Mouse (Mus musculus) cerebellum, adult 2 months (tissue): ENCODE measurements around the gene Orm2. TPM values are rescaled to one million over a fixed set of nuclear protein-coding genes. Genes with fewer than 3 reads are reported as not detected.

Source experiments
- DNase-seq, 2 experiments: peaks; one replicate each; pipeline ENCODE4 v3.0.0; 2021
- H3K27ac ChIP-seq: fragments of 200-500 bp; 2 replicates; pipeline ENCODE4 v1.5.1; 2012; ENCODE audit warnings: low read length, control low read depth, inconsistent platforms; ENCODE audit not compliant: insufficient read depth
- H3K27me3 ChIP-seq: fragments of 200-500 bp; 2 replicates; pipeline ENCODE4 v1.6.1; 2012; ENCODE audit warnings: inconsistent platforms, mild to moderate bottlenecking, low read length, moderate library complexity; ENCODE audit not compliant: control insufficient read depth, insufficient read depth
- H3K4me1 ChIP-seq: fragments of 200-500 bp; 2 replicates; pipeline ENCODE4 v1.6.1; 2011; ENCODE audit warnings: low read length; ENCODE audit not compliant: control insufficient read depth, insufficient read depth
- H3K4me3 ChIP-seq: fragments of 200-500 bp; replicated peaks from 2 replicates; pipeline ENCODE3; 2011; ENCODE audit warnings: mild to moderate bottlenecking, low read depth, low read length, control low read depth; ENCODE audit not compliant: insufficient read depth
- CTCF ChIP-seq: fragments of 200-500 bp; IDR thresholded peaks from 2 replicates; pipeline ENCODE4 v1.5.1; 2011; ENCODE audit warnings: low read depth, mild to moderate bottlenecking, control low read depth, low read length, moderate library complexity, borderline replicate concordance; ENCODE audit not compliant: insufficient read depth
- POLR2A ChIP-seq: fragments of 200-500 bp; IDR thresholded peaks from 2 replicates; pipeline ENCODE4 v1.6.1; 2011; ENCODE audit warnings: low read length, control low read depth, borderline replicate concordance; ENCODE audit not compliant: insufficient read depth
- WGBS: fragments of 180-500 bp; shearing (Covaris S2); methylation state at CpG from one replicate; pipeline ENCODE4 v1.1.7; 2018; 5-methylcytosine and 5-hydroxymethylcytosine counted together
- polyA plus RNA-seq: library from polyadenylated mRNA; depleted of rRNA; stranded (reverse); fragments of >200 nt; gene quantifications from 2 replicates; pipeline ENCODE4 v1.2.3, GENCODE M21; 2012

The Orm2 gene
- polyA plus RNA-seq, 1 experiment = not detected

DNA sequence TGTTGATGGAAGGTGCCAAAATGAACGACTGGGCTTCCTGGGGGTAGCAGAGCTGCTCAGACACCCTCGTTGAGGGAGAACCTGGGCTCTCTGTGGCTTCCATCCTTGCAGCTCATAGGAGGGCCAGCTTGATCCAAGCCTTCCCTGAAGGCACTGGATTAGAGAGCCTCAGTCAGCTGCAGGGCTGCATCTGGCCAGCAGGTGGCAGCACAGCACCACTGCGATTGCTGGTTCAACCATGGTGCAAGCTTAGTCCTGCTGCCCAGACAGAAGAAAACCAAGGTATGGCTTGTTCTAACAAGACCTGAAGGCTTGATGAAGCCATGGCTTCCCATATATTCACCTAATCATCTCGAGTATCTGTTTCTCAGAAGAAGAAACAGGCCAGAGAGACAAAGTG lies 6.3 kb downstream of the Orm2 start:
- no peaks in the 10 kb centered on the region for H3K27me3 ChIP-seq
- WGBS = 11% methylated on average over 4 of the region's 4 CpGs
- H3K4me1 ChIP-seq = no peaks in the 10 kb centered on the region
- peak; percentile 60 to 77 for DNase-seq
- H3K27ac ChIP-seq = no peak overlapping the region
- TF ChIP-seq CTCF = peak; percentile 95
- TF ChIP-seq POLR2A = no peak
- H3K4me3 ChIP-seq = no peak overlapping the region

DNA sequence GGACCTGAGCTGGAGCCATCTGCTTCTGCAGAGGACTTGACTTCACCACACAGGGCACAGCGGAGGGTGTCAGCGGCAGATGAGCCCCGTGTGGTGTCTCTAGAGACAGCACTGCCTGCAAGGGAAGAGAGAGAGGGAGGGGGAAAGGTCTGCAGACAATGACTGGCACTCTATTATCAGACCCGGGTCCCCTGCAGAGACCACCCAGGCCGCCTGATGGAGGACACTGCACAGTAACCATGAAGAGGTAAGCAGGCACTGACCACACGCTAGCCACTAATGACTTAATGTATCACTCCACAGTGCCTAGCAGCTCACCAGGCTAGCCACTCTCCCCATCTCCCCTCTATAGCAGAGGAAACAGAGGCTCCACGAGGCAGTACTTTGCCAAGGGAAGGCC lies 8.6 kb downstream of the Orm2 start:
- TF ChIP-seq POLR2A (no peak), CTCF (no peak)
- H3K4me1 ChIP-seq = no peaks in the 10 kb centered on the region
- H3K27ac ChIP-seq = no peak overlapping the region
- 37% methylated on average over 7 of the region's 7 CpGs for WGBS
- H3K4me3 ChIP-seq = no peak overlapping the region
- DNase-seq = no peak
- H3K27me3 ChIP-seq = no peaks in the 10 kb centered on the region

DNA sequence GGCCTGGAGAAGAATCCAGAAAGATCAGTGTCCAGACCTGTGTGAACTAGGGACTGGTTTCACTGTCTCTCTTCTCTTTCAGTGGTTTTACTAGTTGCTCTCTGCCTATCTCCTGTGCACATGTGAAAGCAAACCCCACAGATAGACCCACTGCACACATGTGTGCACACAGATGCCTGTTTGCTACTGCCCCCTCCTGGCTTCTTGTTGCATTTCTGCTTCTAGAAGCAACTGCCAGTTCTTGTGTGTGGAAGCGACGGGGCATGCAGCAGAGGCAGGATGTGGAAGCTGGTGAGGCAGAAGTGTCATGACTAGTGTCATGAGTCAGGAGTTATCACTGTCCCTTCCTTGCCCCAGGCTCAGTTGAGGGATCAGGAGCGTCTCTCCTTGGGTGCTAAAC lies 9.6 kb downstream of the Orm2 start:
- no peak for DNase-seq
- Histone ChIP-seq H3K27ac (no peak overlapping the region), H3K4me3 (no peak overlapping the region), H3K27me3 (no peaks in the 10 kb centered on the region), H3K4me1 (no peaks in the 10 kb centered on the region)
- 79% methylated on average over 3 of the region's 3 CpGs for WGBS
- TF ChIP-seq POLR2A (no peak), CTCF (no peak; the same call in 1 of the 2 replicates)

DNA sequence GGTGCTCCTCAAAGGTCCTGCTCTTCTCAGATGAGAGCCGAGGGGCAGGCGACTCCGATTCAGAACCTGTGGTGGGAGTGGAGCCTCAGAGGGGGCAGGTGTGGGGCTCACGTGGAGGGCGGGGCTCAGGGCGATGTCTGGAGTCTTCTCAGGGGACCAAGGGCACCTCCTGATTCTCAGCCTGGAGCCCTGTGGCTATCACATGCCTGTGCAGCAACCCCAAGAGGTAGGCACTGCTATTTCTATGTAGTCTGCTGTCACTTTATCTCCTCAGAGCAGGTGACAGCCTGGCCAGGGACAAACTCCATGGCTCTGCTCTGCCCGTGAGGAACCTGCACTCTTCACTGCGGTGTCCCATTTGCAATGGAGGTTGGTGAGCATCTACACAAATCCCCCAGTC lies 11.2 kb downstream of the Orm2 start:
- no peak overlapping the region for H3K27ac ChIP-seq
- DNase-seq = no peak
- TF ChIP-seq POLR2A = no peak
- no peak for TF ChIP-seq CTCF
- no peak overlapping the region for H3K4me3 ChIP-seq
- no peaks in the 10 kb centered on the region for H3K27me3 ChIP-seq
- H3K4me1 ChIP-seq = no peaks in the 10 kb centered on the region
- 93% methylated on average over 8 of the region's 8 CpGs for WGBS

DNA sequence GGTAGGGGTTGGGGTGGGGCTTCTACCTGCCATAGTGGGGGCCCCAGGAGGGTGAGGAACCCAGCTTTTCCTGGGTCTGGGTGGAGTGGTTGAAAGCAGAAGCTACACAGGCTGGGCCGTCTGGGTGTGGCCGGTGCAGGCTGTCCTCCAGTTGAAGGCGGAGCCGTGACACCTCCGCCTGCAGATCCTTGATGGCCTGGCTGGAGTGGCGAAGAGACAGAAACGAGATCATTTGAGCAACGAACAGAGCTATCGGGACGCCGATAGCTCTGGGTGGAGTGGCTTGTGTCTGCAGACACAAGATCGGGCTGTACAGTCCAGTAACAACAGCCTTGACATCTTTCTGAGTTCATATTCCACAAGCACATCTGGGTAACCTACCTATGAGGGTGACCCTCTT lies 12.1 kb downstream of the Orm2 start:
- Histone ChIP-seq H3K4me3 (no peak overlapping the region), H3K27me3 (no peaks in the 10 kb centered on the region), H3K4me1 (no peaks in the 10 kb centered on the region), H3K27ac (no peak overlapping the region)
- 87% methylated on average over 12 of the region's 12 CpGs for WGBS
- DNase-seq = no peak
- TF ChIP-seq CTCF (no peak), POLR2A (no peak)

DNA sequence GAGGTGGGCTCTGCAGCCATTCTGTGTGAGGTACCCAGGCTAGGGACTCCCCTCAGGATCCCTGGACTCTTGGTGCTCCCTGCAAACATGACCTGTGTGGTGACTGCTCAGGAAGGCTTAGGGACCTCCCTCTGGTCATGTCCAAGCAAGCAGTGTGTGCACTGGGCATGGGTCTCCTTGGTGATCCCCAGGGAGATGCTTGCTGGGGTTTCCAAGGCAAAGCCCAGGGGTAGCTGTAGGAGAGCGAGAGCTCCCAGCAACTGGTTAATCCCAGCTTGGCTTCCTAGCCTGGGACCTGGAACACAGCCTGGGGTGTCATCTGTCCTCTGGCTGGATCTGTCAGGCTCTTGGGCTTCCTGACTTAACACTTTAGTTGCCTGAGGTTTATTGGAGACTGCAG lies 13.1 kb downstream of the Orm2 start:
- Histone ChIP-seq H3K4me1 (no peaks in the 10 kb centered on the region), H3K4me3 (no peak overlapping the region), H3K27ac (no peak overlapping the region), H3K27me3 (no peaks in the 10 kb centered on the region)
- DNase-seq = peak in 1 of 2 experiments; percentile 23
- WGBS = 36% methylated on average over 1 of the region's 1 CpGs
- TF ChIP-seq CTCF = no peak
- TF ChIP-seq POLR2A = no peak

DNA sequence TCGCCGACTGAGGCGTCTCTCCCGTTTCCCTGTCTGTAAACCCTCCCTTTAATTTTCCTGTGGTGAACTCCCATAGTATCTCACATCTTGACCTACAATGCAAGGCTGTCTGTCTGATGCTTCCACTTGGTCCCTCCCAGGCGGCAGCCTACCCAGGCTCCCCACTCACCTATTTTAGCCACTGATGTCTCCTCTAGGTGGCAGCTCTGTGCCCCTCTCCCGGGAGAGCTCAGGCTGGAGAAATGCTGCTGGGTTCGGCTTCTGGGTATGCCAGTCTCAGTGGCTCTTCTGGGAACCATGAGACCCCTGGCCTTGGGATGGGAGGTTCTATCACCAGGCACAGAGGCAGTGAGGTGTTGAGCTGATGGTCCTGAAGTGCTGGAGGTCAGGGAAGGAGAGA lies 15.2 kb downstream of the Orm2 start:
- 70% methylated on average over 7 of the region's 7 CpGs for WGBS

DNA sequence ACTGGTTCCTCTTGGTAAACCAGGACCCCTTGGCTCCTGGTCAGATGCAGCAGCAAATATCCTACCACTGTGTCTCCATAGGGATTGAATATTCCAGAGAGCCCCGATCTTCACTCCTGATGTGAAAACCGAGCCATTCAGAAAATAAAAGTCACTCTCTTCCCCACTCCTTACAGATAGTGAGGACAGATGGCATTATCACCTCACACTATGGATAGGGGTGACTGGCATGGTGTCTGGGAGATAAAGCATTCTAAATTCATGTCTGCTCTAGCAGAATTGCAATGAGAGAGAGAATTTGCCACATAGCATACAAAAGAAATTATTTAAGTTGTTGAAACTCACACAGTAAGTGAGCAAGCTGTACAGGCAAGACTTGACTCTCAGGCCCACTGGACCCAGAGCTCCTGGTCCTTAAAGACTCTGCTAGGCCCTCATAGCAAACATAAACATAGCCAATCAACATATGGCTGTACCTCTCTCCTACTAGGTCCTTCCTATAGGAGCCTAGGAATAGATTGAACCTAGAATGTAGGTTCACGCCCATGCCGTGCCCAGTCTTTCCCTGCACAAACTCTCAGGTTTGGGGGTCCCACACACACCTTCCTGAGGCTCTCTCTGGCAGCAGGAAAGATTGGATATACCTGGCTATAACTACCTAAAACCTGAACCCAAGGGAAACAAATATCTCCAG lies 20.6 kb downstream of the Orm2 start:
- Histone ChIP-seq H3K27me3 (no peaks in the 10 kb centered on the region), H3K27ac (no peak overlapping the region), H3K4me3 (no peak overlapping the region), H3K4me1 (no peaks in the 10 kb centered on the region)
- TF ChIP-seq POLR2A (no peak), CTCF (no peak)
- DNase-seq = no peak
- 89% methylated on average over 4 of the region's 4 CpGs for whole genome bisulfite sequencing

More for the DNA sequence above, 15.2 kb downstream of the Orm2 start:
- H3K27ac ChIP-seq = no peak overlapping the region
- no peaks in the 10 kb centered on the region for H3K4me1 ChIP-seq
- H3K4me3 ChIP-seq = no peak overlapping the region
- no peaks in the 10 kb centered on the region for H3K27me3 ChIP-seq
- no peak for DNase-seq
- no peak for TF ChIP-seq POLR2A
- no peak for TF ChIP-seq CTCF

DNA sequence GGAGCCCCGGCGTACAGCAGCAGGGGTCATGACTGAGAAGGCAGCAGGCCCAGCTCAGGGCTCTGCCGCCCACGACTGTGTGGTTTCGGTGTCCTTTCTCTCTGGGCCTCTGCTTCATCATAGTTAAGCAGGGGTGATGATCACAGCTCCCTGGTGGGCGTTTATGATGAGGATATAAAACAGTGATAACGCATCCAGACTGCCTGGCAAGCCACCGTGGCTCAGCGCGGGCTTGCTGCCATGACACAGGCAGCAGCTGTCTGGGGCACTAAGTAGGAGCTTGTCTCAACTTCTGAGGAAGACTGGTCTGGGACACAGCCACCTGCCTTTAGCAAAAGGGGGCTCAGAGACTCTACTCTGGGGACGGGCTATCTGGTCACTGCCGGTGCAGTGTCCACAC lies 21.2 kb downstream of the Orm2 start:
- no peak for TF ChIP-seq CTCF
- no peak for TF ChIP-seq POLR2A
- Histone ChIP-seq H3K27ac (no peak overlapping the region), H3K27me3 (no peaks in the 10 kb centered on the region), H3K4me1 (no peaks in the 10 kb centered on the region), H3K4me3 (no peak overlapping the region)
- WGBS = 39% methylated on average over 12 of the region's 12 CpGs
- no peak for DNase-seq
